Mouse (Mus musculus) ES-E14 (cell line): ENCODE data around the gene Clasp2. TPM values are rescaled to one million over a fixed set of nuclear protein-coding genes. Genes with fewer than 3 reads are reported as not detected.
A peak's percentile ranks its signal among the peaks of the same experiment; 100 is the strongest.

Experiments
- DNase-seq: peaks from one replicate; pipeline ENCODE4 v3.0.0-alpha.2; 2013; ENCODE audit warnings: low read depth, low spot score
- H3K27ac ChIP-seq: 2 replicates; pipeline ENCODE4 v1.5.1; 2012; ENCODE audit warnings: low read depth, mild to moderate bottlenecking, low read length, moderate library complexity, mixed read lengths; ENCODE audit not compliant: poor library complexity, insufficient read depth, severe bottlenecking
- H3K36me3 ChIP-seq: 2 replicates; pipeline ENCODE4 v1.6.1; 2012; ENCODE audit warnings: mild to moderate bottlenecking, low read length, moderate library complexity, mixed read lengths; ENCODE audit not compliant: control insufficient read depth, poor library complexity, insufficient read depth, severe bottlenecking
- H3K4me1 ChIP-seq, 2 experiments: fragments of 150-350 bp in 1 of 2; sonication (generic) in 1 of 2; 2 replicates each; pipeline ENCODE4 v1.6.1; 2012; ENCODE audit warnings: low read length in 2 of 2, mild to moderate bottlenecking in 1 of 2, mixed read lengths in 1 of 2; ENCODE audit not compliant: control insufficient read depth in 2 of 2, insufficient read depth in 2 of 2, poor library complexity in 1 of 2
- H3K4me3 ChIP-seq, 2 experiments: fragments of 150-350 bp in 1 of 2; sonication (generic) in 1 of 2; 2 replicates each; pipeline ENCODE4 v1.5.1; 2012; ENCODE audit warnings: low read length in 2 of 2, low read depth in 1 of 2, mild to moderate bottlenecking in 1 of 2, mixed read lengths in 1 of 2; ENCODE audit not compliant: insufficient read depth in 1 of 2, poor library complexity in 1 of 2, severe bottlenecking in 1 of 2
- H3K9ac ChIP-seq: 2 replicates; pipeline ENCODE4 v1.6.1; 2012; ENCODE audit warnings: low read depth, mild to moderate bottlenecking, low read length, mixed read lengths; ENCODE audit not compliant: poor library complexity, insufficient read depth, severe bottlenecking
- H3K9me3 ChIP-seq: fragments of 150-350 bp; sonication (generic); 2 replicates; pipeline ENCODE4 v1.6.1; 2012; ENCODE audit warnings: low read depth, mild to moderate bottlenecking, low read length; ENCODE audit not compliant: control insufficient read depth, insufficient read depth
- CHD2 ChIP-seq: IDR thresholded peaks from 2 replicates; pipeline ENCODE4 v1.6.1; 2014; ENCODE audit warnings: mild to moderate bottlenecking, low read depth, low read length, inconsistent platforms
- HCFC1 ChIP-seq: IDR thresholded peaks from 2 replicates; pipeline ENCODE4 v1.6.1; 2012; ENCODE audit warnings: low read length, inconsistent platforms, borderline replicate concordance; ENCODE audit not compliant: insufficient read depth
- MAFK ChIP-seq: IDR thresholded peaks from 2 replicates; pipeline ENCODE4 v1.6.1; 2014; ENCODE audit warnings: mild to moderate bottlenecking, low read depth, low read length, inconsistent platforms; ENCODE audit not compliant: insufficient read depth
- ZC3H11A ChIP-seq: IDR thresholded peaks from 2 replicates; pipeline ENCODE4 v1.6.1; 2012; ENCODE audit warnings: low read depth, mild to moderate bottlenecking, inconsistent platforms, low read length, borderline replicate concordance
- ZNF384 ChIP-seq: IDR thresholded peaks from 2 replicates; pipeline ENCODE4 v1.6.1; 2012; ENCODE audit warnings: low read depth, low read length, inconsistent platforms
- in situ Hi-C, 2 experiments: fragments of 600-800 bp; cut with MboI; formaldehyde crosslinking; loops; one replicate each; pipeline ENCODE4 v1.15.1; 2025; ENCODE audit warnings: low sequenced_read_pairs in 2 of 2, inconsistent platforms in 1 of 2; ENCODE audit not compliant: unreplicated experiment in 2 of 2
- total RNA-seq: library from RNA; depleted of rRNA; stranded (reverse); fragments of 300-350 nt; gene quantifications from 2 replicates; pipeline ENCODE4 v1.2.3, GENCODE M21; 2012

Gene Clasp2
- total RNA-seq, 1 experiment = 35.5 TPM

DNA sequence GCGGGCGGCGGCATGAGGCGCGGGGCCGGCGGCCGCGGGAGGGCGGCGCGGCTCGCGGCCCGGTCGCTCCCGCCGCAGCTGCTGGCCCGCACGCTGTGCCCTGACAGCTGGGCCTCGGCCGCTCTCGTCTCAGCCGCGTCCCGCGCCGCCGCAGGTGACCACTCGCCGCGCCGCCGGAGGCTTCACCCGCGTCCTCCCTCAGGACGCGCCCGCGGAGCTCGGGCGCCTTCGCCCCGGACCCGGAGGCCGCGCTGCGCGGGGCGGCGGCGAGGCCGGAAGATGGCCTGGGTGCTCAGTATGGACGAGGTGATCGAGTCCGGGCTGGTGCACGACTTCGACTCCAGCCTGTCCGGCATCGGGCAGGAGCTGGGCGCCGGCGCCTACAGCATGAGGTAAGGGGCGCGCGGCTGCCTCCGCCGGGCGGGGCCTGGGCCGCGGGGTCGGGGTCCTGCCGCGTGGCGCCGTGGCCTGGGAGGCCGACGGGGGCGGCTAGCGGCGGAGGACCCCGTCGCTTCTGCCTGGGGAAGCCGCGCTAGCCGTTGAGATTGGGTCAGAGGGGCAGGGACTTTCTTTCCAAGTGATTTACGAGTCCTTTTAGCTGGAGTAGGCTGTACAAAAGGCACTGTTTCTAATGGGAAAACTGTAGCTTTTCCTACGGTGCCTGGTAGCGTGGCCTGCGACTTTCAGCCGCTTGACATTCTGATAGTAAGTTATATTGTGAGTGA, 190.3 kb downstream of the Clasp2 start:
- in situ Hi-C loops = no loop called here
- Histone ChIP-seq H3K9me3 (no peaks in the 10 kb centered on the region), H3K36me3 (no peaks in the 10 kb centered on the region), H3K9ac (peak overlapping the region; percentile 93), H3K4me1 (peaks cover 2 to 3% of the 10 kb centered on the region in 2 experiments; a peak in 2 of 4 replicates), H3K4me3 (peak overlapping the region; percentile 95 to 96), H3K27ac (peak overlapping the region; percentile 62)
- no peak for TF ChIP-seq CHD2
- TF ChIP-seq HCFC1 = no peak
- TF ChIP-seq ZC3H11A = no peak
- TF ChIP-seq MAFK = no peak
- no peak for TF ChIP-seq ZNF384
- DNase-seq = no peak

DNA sequence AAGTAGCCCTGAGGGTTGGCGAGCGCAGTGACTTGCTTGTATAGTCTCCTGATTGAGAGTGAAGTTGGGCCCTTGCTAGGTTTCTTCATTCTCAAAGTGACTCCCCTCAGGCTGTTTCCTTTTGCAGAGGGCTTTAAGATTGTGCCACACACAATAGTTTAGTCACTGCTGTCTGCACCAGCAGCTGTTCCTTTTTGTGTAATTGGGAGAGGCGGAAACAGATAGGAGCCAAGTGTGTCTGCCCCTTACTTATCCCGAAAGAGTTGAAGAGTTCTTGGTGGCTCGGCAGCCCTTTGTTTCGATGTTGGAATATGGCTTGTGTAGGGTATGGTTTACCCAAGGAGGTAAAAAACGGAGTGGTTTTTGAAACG, 190.8 kb downstream of the Clasp2 start:
- H3K4me1 ChIP-seq = peaks cover 2 to 4% of the 10 kb centered on the region in 2 experiments; a peak in 2 of 4 replicates

DNA sequence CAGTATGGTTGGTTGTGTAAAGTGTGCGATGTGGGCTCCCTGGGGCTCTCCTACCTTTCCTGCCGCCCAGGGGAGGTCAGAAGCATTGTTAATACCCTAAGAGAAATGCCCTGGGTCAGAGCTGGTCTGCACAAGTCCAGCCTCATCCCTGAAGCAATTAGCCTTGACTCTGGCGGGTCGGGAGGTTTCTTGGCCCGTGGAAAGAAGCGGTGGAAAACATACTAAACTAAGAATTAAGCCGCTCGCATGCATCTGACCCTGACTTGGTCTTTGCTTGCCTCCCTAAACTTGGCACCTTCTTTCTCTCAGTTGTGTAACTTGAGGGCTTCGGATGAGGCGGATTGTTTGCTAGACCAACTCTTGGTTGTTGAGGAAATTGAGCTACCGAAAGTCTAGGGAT, 191.2 kb downstream of the Clasp2 start:
- no peak for TF ChIP-seq CHD2
- TF ChIP-seq ZC3H11A = no peak
- no peak for TF ChIP-seq ZNF384
- no peak for TF ChIP-seq MAFK
- Histone ChIP-seq H3K9me3 (no peaks in the 10 kb centered on the region), H3K4me1 (peaks cover 2 to 4% of the 10 kb centered on the region in 2 experiments; a peak in 2 of 4 replicates), H3K4me3 (peak overlapping the region; percentile 95 to 96), H3K27ac (no peak overlapping the region; the same call in 1 of the 2 replicates), H3K9ac (peak overlapping the region; percentile 93), H3K36me3 (no peaks in the 10 kb centered on the region)
- no peak for DNase-seq
- in situ Hi-C loops = no loop called here

More for the DNA sequence above, 190.8 kb downstream of the Clasp2 start:
- TF ChIP-seq ZC3H11A (no peak), CHD2 (no peak), MAFK (no peak), HCFC1 (no peak), ZNF384 (no peak)
- DNase-seq = no peak
- no peak overlapping the region; the same call in 1 of the 2 replicates for H3K27ac ChIP-seq
- H3K36me3 ChIP-seq = no peaks in the 10 kb centered on the region
- in situ Hi-C loops = no loop called here
- peak overlapping the region; percentile 93 for H3K9ac ChIP-seq
- H3K4me3 ChIP-seq = peak overlapping the region; percentile 95 to 96
- H3K9me3 ChIP-seq = no peaks in the 10 kb centered on the region

DNA sequence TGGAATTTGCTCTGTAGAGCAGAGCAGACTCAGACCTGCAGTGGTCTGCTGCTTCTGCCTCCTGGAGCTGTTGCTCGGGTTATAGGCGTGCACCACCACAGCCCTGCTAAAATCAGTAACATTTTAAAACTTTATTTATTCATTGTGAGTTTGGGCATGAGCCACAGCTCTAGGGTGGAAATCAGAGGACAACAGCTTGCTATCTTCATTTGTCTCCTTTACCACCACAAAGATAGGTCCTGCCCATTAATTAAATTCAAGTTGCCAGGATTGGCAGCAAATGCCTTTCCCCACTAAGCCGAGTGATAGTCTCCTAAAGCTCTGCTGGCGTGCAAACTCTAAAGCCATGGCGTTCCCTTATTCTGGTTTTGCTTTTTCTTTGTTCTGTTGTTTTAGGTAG, 194.4 kb downstream of the Clasp2 start:
- Histone ChIP-seq H3K9ac (no peak overlapping the region), H3K36me3 (no peaks in the 10 kb centered on the region), H3K4me3 (no peak overlapping the region), H3K9me3 (no peaks in the 10 kb centered on the region), H3K4me1 (peaks cover 2 to 4% of the 10 kb centered on the region in 2 experiments; a peak in 2 of 4 replicates), H3K27ac (no peak overlapping the region)
- TF ChIP-seq ZNF384 (no peak), HCFC1 (no peak), CHD2 (no peak), ZC3H11A (no peak), MAFK (no peak)
- no peak for DNase-seq
- in situ Hi-C loops = no loop called here
